Mouse (Mus musculus) G1E (cell line): ENCODE measurements around the gene Sox15.

Experiments
- CTCF ChIP-seq: IDR thresholded peaks from 2 replicates; pipeline ENCODE4 v1.5.1; 2012; ENCODE audit warnings: low read depth, low read length, inconsistent platforms, mixed read lengths
- TAL1 ChIP-seq: conservative IDR thresholded peaks from 2 replicates; pipeline ENCODE4 v1.6.1; 2012; ENCODE audit warnings: low read depth, low read length, inconsistent platforms, mixed read lengths

DNA sequence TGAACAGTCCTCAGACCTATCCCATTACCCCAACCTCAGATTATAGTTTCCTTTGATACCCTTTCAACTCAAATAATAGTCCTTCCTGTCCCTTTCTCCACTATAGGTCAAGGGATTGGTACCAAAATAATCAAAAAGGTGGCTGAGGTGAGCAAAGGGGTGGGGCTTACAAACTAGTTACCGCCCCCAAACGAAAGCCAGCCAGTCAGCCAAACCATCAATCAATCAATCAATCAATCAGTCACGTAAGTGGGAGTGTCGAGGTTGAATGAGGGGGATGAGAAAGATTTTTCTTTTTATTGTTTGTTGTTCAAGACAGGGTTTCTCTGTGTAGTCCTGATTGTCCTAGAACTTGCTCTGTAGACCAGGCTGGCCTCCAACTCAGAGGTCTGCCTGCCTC is 32.1 kb upstream of the Sox15 start:
- TF ChIP-seq CTCF (no peak), TAL1 (no peak)
